Mouse (Mus musculus): ENCODE measurements around the gene Adipoq. TPM values are rescaled to one million over a fixed set of nuclear protein-coding genes. Genes with fewer than 3 reads are reported as not detected.
"Not testable (repeated sequence)": the region's sequence is repeated elsewhere in the genome, so short reads cannot be mapped to it uniquely, and the experiment has no call there.

The Adipoq gene
- total RNA-seq, 1 experiment from 2014 or later = not detected

- ATAC-seq (replicated peaks; ENCODE audit: insufficient number of reproducible peaks, low FRiP score, low TSS enrichment, poor library complexity, severe bottlenecking) = no peak
Observed at GRCm38 (mm10) chr16:23151423-23151822, 5.1 kb downstream of the Adipoq start.

- no peak for ATAC-seq (replicated peaks; ENCODE audit: insufficient number of reproducible peaks, low FRiP score, low TSS enrichment, poor library complexity, severe bottlenecking)
Observed at GRCm38 (mm10) chr16:23154261-23154660, 7.9 kb downstream of the Adipoq start.

- no peak for ATAC-seq (replicated peaks; ENCODE audit: insufficient number of reproducible peaks, low FRiP score, low TSS enrichment, poor library complexity, severe bottlenecking)
Observed at GRCm38 (mm10) chr16:23157013-23157412, 10.7 kb downstream of the Adipoq start.

GRCm38 (mm10) chr16:23158292-23158691 lies 12.0 kb downstream of the Adipoq start:
- ATAC-seq (replicated peaks; ENCODE audit: insufficient number of reproducible peaks, low FRiP score, low TSS enrichment, poor library complexity, severe bottlenecking) = no peak

GRCm38 (mm10) chr16:23158957-23159356 lies 12.6 kb downstream of the Adipoq start:
- ATAC-seq (replicated peaks; ENCODE audit: insufficient number of reproducible peaks, low FRiP score, low TSS enrichment, poor library complexity, severe bottlenecking) = no peak

- ATAC-seq (replicated peaks; ENCODE audit: insufficient number of reproducible peaks, low FRiP score, low TSS enrichment, poor library complexity, severe bottlenecking) = no peak
Observed at GRCm38 (mm10) chr16:23159749-23160148, 13.4 kb downstream of the Adipoq start.

GRCm38 (mm10) chr16:23162116-23162515 lies 15.8 kb downstream of the Adipoq start:
- ATAC-seq (replicated peaks; ENCODE audit: insufficient number of reproducible peaks, low FRiP score, low TSS enrichment, poor library complexity, severe bottlenecking) = no peak

GRCm38 (mm10) chr16:23164443-23164842 lies 18.1 kb downstream of the Adipoq start:
- no peak for ATAC-seq (replicated peaks; ENCODE audit: insufficient number of reproducible peaks, low FRiP score, low TSS enrichment, poor library complexity, severe bottlenecking)

- ATAC-seq (replicated peaks; ENCODE audit: insufficient number of reproducible peaks, low FRiP score, low TSS enrichment, poor library complexity, severe bottlenecking) = no peak
Observed at GRCm38 (mm10) chr16:23165441-23165840, 19.1 kb downstream of the Adipoq start.

- ATAC-seq (replicated peaks; ENCODE audit: insufficient number of reproducible peaks, low FRiP score, low TSS enrichment, poor library complexity, severe bottlenecking) = no peak
Observed at GRCm38 (mm10) chr16:23166646-23167045, 20.3 kb downstream of the Adipoq start.

- ATAC-seq (replicated peaks; ENCODE audit: insufficient number of reproducible peaks, low FRiP score, low TSS enrichment, poor library complexity, severe bottlenecking) = no peak
Observed at GRCm38 (mm10) chr16:23167079-23167478, 20.7 kb downstream of the Adipoq start.

GRCm38 (mm10) chr16:23170813-23171212 lies 24.5 kb downstream of the Adipoq start:
- ATAC-seq (replicated peaks; ENCODE audit: insufficient number of reproducible peaks, low FRiP score, low TSS enrichment, poor library complexity, severe bottlenecking) = no peak

GRCm38 (mm10) chr16:23173904-23174303 lies 27.6 kb downstream of the Adipoq start:
- no peak for ATAC-seq (replicated peaks; ENCODE audit: insufficient number of reproducible peaks, low FRiP score, low TSS enrichment, poor library complexity, severe bottlenecking)

GRCm38 (mm10) chr16:23174855-23175254 lies 28.5 kb downstream of the Adipoq start:
- ATAC-seq (replicated peaks; ENCODE audit: insufficient number of reproducible peaks, low FRiP score, low TSS enrichment, poor library complexity, severe bottlenecking) = no peak

GRCm38 (mm10) chr16:23175956-23176355 lies 29.6 kb downstream of the Adipoq start:
- no peak for ATAC-seq (replicated peaks; ENCODE audit: insufficient number of reproducible peaks, low FRiP score, low TSS enrichment, poor library complexity, severe bottlenecking)

GRCm38 (mm10) chr16:23177856-23178255 lies 31.5 kb downstream of the Adipoq start:
- ATAC-seq (replicated peaks; ENCODE audit: insufficient number of reproducible peaks, low FRiP score, low TSS enrichment, poor library complexity, severe bottlenecking) = no peak

GRCm38 (mm10) chr16:23178796-23179195 lies 32.5 kb downstream of the Adipoq start:
- no peak for ATAC-seq (replicated peaks; ENCODE audit: insufficient number of reproducible peaks, low FRiP score, low TSS enrichment, poor library complexity, severe bottlenecking)

- not testable (repeated sequence) for ATAC-seq (replicated peaks; ENCODE audit: insufficient number of reproducible peaks, low FRiP score, low TSS enrichment, poor library complexity, severe bottlenecking)
Observed at GRCm38 (mm10) chr16:23179436-23179835, 33.1 kb downstream of the Adipoq start.

GRCm38 (mm10) chr16:23181054-23181453 lies 34.7 kb downstream of the Adipoq start:
- no peak for ATAC-seq (replicated peaks; ENCODE audit: insufficient number of reproducible peaks, low FRiP score, low TSS enrichment, poor library complexity, severe bottlenecking)

GRCm38 (mm10) chr16:23181487-23181886 lies 35.2 kb downstream of the Adipoq start:
- peak; percentile 69 for ATAC-seq (replicated peaks; ENCODE audit: insufficient number of reproducible peaks, low FRiP score, low TSS enrichment, poor library complexity, severe bottlenecking)

GRCm38 (mm10) chr16:23181942-23182597 lies 35.7 kb downstream of the Adipoq start:
- no peak for ATAC-seq (replicated peaks; ENCODE audit: insufficient number of reproducible peaks, low FRiP score, low TSS enrichment, poor library complexity, severe bottlenecking)
